Mouse (Mus musculus): ENCODE data around the gene Heatr6.

Heatr6 gene

DNA sequence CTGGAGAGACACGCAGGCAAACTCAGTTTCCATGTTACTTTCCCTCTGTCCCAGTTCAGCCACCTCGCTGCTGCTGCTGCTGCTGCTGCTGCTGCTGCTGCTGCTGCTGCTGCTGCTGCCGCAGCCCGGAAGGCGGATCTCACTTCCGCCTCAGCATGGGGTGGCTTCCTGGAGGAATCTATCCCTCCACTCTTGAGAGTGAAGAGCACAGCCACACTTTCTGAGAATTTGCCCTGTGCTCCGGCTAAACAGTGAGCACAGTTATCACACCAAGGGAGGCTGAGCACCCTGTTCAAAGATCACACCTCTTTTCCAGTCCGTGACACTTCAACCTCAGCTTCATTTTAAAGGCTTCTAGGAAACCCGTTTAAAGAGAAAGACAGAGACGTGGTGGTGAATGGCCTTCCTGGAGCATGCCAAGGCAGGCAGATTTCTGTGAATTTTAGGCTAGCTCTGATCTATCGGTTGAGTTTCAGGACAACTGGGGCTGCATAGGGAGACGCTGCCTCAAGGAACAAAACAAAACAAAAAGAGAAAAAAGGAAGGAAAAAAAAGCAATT, 46.5 kb downstream of the Heatr6 start:
- DNase-seq (ENCODE audit: low spot score), result no peak

GRCm38 (mm10) chr11:83802166-83802565, 48.7 kb downstream of the Heatr6 start:
- DNase-seq (ENCODE audit: low spot score), result peak; percentile 54

- no peak for DNase-seq (ENCODE audit: low spot score)
Measured at GRCm38 (mm10) chr11:83802581-83802980, 49.1 kb downstream of the Heatr6 start.

- no peak for DNase-seq (ENCODE audit: low spot score)
Measured at GRCm38 (mm10) chr11:83810441-83810840, 56.9 kb downstream of the Heatr6 start.

GRCm38 (mm10) chr11:83815191-83815590, 61.7 kb downstream of the Heatr6 start:
- no peak for DNase-seq (ENCODE audit: low spot score)

GRCm38 (mm10) chr11:83815628-83816027, 62.1 kb downstream of the Heatr6 start:
- peak; percentile 32 for DNase-seq (ENCODE audit: low spot score)

DNA sequence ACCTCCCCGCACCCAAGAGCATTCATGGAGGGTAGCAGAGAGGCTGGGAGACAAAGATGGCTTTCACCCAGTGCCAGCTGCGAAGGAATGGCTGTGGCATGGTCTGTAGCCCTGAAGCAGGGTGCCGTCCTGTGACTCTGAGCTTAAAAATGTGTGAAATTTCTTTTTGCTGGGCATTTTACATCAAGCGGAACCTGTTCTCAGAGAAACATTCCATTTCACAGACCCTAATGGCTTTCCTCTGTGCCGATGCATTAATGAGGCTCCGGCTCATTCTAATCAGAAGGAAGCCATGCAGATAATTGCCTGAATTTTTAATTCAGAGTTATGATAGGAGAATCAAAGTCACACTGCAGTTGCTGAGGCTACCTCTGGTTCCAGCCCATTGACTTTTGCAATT, 63.6 kb downstream of the Heatr6 start:
- no peak for DNase-seq (ENCODE audit: low spot score)

DNA sequence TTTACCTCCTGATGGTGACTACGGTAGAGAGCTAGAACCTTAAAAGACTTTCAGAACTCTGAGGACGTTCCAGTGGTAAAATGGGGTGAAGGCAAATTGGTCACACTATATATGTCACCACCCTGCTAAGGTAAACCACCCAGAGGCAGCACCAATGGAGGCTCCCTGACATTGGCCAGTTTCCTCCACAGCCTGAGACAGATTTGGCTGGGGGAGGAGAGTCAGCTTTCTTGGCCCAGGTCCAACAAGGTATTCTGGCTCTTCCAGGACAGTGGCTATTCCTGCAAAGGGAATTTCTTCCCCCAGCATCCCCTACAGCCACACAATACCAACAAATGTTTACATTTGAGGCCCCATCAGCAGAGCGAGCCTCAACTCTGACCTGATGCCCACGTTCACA, 64.5 kb downstream of the Heatr6 start:
- peak; percentile 17 for DNase-seq (ENCODE audit: low spot score)

DNA sequence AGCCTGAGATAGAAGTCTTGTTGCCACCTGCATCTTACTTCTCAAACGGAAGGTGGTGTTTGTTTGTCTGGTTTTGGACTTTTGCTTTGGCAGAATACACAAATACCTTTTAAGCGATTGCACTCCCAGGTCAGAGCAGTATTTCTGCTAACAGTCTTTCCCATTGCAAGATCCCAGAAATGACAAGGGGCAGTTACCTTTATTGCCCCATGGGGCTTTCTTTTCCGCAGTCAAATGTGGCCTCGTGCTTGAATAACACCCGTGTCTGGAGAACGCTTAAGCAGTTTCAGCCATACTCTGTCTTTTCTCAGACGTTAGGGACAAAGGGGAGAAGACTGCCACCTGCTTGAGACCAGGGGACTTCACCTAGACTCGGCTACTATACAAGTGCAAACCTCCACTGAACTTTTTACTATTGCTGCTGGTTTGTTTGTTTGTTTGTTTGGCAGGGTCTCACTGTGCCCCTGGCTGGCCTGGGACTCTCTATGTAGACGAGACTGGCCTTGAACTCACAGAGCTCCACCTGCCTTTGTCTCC, 65.2 kb downstream of the Heatr6 start:
- DNase-seq (ENCODE audit: low spot score), result no peak

DNA sequence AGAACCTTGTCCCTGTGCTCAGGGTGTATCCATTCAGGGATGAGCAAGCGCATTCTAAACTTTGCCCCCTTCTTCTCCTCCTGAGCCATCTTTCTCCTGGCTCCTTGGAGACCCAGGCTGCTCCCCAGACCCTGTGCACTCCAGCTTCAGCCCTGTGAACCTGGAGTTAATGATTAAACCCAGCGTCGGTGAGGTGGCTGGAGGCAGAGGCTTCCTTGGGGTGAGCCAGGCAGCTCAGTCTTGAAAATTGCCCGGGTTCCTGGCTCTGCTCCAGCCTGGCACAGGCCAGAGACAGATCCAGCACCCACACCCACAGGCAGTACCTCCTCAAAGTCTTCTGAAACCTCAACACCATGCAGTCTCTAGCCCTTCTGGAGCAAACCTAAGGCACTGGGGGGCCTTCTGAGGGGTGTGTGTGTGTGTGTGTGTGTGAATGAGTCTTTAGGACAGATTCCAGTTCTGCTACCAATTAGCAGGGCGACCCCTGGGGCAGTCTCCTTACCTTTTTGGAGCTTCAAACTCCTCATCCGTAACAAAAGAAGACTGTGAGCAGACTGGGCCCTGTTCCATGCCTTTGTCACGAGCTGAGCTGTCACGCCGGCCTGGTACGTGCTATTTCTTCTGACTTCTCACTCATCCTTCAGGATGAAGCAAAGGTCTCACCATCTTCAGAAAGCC, 66.4 kb downstream of the Heatr6 start:
- DNase-seq (ENCODE audit: low spot score), result peak; percentile 23

- no peak for DNase-seq (ENCODE audit: low spot score)
Measured at GRCm38 (mm10) chr11:83826142-83826541, 72.6 kb downstream of the Heatr6 start.

- DNase-seq (ENCODE audit: low spot score), result no peak
Measured at GRCm38 (mm10) chr11:83828553-83829142, 75.2 kb downstream of the Heatr6 start.

DNA sequence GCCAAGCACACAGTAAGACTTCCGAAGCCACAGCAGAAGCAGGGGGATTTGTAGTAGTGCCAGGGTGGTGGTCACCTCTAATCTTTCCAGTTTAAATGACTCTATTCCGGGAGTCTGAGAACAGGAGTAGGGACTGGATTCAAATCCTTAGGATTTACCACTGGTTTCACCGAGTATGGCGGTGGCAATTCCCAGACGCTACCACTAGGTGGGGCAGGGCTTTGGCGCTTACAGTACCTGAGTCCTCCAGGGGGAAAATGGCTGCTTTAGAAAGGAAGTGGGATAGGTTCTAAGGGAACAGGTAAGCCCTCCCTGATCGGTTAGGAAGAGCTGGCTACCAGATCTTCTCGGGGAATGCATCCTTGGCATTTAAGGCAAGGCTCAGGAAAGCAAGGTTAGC, 78.9 kb downstream of the Heatr6 start:
- peak; percentile 36 for DNase-seq (ENCODE audit: low spot score)
